Mouse (Mus musculus) limb, embryonic 10.5 days (tissue): Measurements from ENCODE around the gene Col16a1. TPM values are rescaled to one million over a fixed set of nuclear protein-coding genes. Genes with fewer than 3 reads are reported as not detected.

Experiments
- DNase-seq: peaks from one replicate; pipeline ENCODE4 v3.0.0-alpha.2; 2017; ENCODE audit warnings: low spot score
- H3K27ac ChIP-seq: fragments of 300-500 bp; sonication (generic); 2 replicates; pipeline ENCODE4 v1.5.1; 2016; ENCODE audit warnings: mild to moderate bottlenecking
- H3K27me3 ChIP-seq: fragments of 300-500 bp; sonication (generic); 2 replicates; pipeline ENCODE4 v1.6.1; 2016; ENCODE audit warnings: low read depth, mild to moderate bottlenecking; ENCODE audit not compliant: poor library complexity, severe bottlenecking
- H3K36me3 ChIP-seq: fragments of 300-500 bp; sonication (generic); 2 replicates; pipeline ENCODE4 v1.6.1; 2016; ENCODE audit warnings: mild to moderate bottlenecking, moderate library complexity
- H3K4me1 ChIP-seq: fragments of 300-500 bp; sonication (generic); 2 replicates; pipeline ENCODE4 v1.6.1; 2016
- H3K4me3 ChIP-seq: fragments of 300-500 bp; sonication (generic); 2 replicates; pipeline ENCODE4 v1.5.1; 2016; ENCODE audit warnings: mild to moderate bottlenecking, moderate library complexity
- H3K9me3 ChIP-seq: fragments of 300-500 bp; sonication (generic); replicated peaks from 2 replicates; pipeline ENCODE4 v1.6.1; 2016; ENCODE audit warnings: mild to moderate bottlenecking
- WGBS: fragments of 180-500 bp; shearing (Covaris S2); methylation state at CpG from one replicate; pipeline ENCODE4 v1.1.7; 2016; 5-methylcytosine and 5-hydroxymethylcytosine counted together
- polyA plus RNA-seq: library from polyadenylated mRNA; unstranded; fragments of >200 nt; fragmentation: Nextera tagmentation; extraction: Ambion mirVana; gene quantifications from 2 replicates; pipeline ENCODE4 v1.2.1, GENCODE M21; 2016

The Col16a1 gene
- polyA plus RNA-seq, 1 experiment from 2014 or later = 10.2 TPM

GRCm38 (mm10) chr4:130125935-130126334 lies 78.3 kb downstream of the Col16a1 start:
- peak overlapping the region; percentile 32; the same call in 1 of the 2 replicates for H3K27ac ChIP-seq
- H3K4me1 ChIP-seq = peaks cover 25% of the 10 kb centered on the region
- DNase-seq = no peak
- peaks cover 76% of the 10 kb centered on the region for H3K36me3 ChIP-seq
- 47% methylated on average over 5 of the region's 5 CpGs for WGBS
- no peak overlapping the region for H3K4me3 ChIP-seq
- no peaks in the 10 kb centered on the region for H3K9me3 ChIP-seq
- H3K27me3 ChIP-seq = no peaks in the 10 kb centered on the region

DNA sequence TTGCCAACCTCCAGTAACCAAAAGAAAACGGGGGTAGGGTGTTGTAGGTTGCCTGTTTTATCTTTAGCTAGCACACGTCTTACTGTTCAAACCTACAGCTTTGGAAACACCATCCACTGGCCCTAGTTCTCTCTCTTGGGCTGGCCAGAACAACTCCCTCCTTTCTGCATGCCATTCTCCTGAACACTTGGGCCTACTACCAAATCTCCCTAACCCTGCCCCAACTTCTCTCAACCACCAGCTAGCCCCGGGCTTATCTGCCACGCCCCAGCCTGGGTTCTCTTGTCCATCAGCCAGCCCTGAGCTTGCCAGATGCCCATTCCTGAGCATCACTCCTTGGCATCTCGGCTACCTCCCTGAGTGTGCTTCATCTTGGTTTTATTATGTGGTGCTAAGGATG lies 81.3 kb downstream of the Col16a1 start:
- Histone ChIP-seq H3K9me3 (no peaks in the 10 kb centered on the region), H3K4me1 (peaks cover 27% of the 10 kb centered on the region), H3K4me3 (no peak overlapping the region), H3K36me3 (peaks cover 47% of the 10 kb centered on the region), H3K27me3 (0 out of 2 replicates have a peak, but pooled peaks cover 4% of the 10 kb centered on the region), H3K27ac (no peak overlapping the region)
- DNase-seq = no peak
- 79% methylated on average over 5 of the region's 5 CpGs for WGBS

GRCm38 (mm10) chr4:130130082-130130481 lies 82.4 kb downstream of the Col16a1 start:
- Histone ChIP-seq H3K9me3 (no peaks in the 10 kb centered on the region), H3K36me3 (peaks cover 35% of the 10 kb centered on the region), H3K27ac (no peak overlapping the region), H3K4me1 (peaks cover 36% of the 10 kb centered on the region), H3K4me3 (no peak overlapping the region), H3K27me3 (0 out of 2 replicates have a peak, but pooled peaks cover 4% of the 10 kb centered on the region)
- no peak for DNase-seq
- WGBS = 85% methylated on average over 10 of the region's 10 CpGs

DNA sequence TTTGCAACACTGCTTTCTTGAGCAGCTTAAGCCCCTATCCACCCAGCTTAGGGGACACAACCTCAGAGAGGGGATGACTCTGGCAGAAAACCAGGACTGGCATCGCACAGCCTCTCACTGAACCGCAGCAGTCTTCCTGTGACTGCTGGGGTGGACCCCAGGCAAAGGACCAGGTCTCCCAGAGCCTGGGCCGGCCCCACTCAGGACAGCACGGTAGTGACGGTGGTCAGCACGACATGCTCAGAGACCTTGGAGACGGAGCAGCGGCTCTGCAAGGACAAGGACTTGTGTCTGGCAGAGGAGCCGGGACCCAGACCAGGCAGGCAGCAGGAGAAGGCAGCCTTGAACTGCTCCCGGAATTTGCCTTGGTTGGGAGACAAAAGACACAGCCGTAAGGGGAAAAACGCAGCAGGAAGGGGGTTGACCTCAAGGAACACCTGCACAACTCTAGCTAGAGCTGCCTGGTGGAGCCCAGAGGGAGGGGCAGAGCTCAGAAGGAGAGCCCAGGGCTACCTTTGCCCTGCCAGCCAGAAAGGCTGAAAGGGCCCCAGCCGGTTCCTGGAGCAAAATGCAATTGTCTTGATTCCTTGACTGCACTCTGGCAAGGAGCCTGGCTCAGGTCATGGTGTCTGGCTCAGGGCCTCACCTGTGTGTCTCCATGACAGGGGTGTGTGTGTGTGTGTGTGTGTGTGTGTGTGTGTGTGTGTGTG lies 83.2 kb downstream of the Col16a1 start:
- H3K27ac ChIP-seq = peak overlapping the region; percentile 27; the same call in 1 of the 2 replicates
- WGBS = 62% methylated on average over 13 of the region's 13 CpGs

GRCm38 (mm10) chr4:130131448-130132105 lies 83.9 kb downstream of the Col16a1 start:
- Histone ChIP-seq H3K27ac (0 out of 2 replicates have a peak overlapping the region, but pooled peaks have one; percentile 27), H3K4me3 (no peak overlapping the region), H3K4me1 (peaks cover 30% of the 10 kb centered on the region), H3K27me3 (peaks cover 19% of the 10 kb centered on the region), H3K36me3 (peaks cover 20% of the 10 kb centered on the region), H3K9me3 (no peaks in the 10 kb centered on the region)
- no peak for DNase-seq
- WGBS = 85% methylated on average over 7 of the region's 7 CpGs

More for the DNA sequence above, 83.2 kb downstream of the Col16a1 start:
- Histone ChIP-seq H3K4me1 (peaks cover 37% of the 10 kb centered on the region), H3K9me3 (no peaks in the 10 kb centered on the region), H3K4me3 (no peak overlapping the region), H3K36me3 (peaks cover 28% of the 10 kb centered on the region), H3K27me3 (peaks cover 11% of the 10 kb centered on the region)
- no peak for DNase-seq

GRCm38 (mm10) chr4:130133399-130133798 lies 85.8 kb downstream of the Col16a1 start:
- WGBS = 68% methylated on average over 6 of the region's 6 CpGs
- DNase-seq = no peak
- Histone ChIP-seq H3K4me3 (no peak overlapping the region), H3K27ac (no peak overlapping the region), H3K36me3 (peaks cover 2% of the 10 kb centered on the region; the same call in 1 of the 2 replicates), H3K9me3 (no peaks in the 10 kb centered on the region), H3K4me1 (peaks cover 28% of the 10 kb centered on the region), H3K27me3 (peaks cover 37% of the 10 kb centered on the region)

GRCm38 (mm10) chr4:130138441-130139213 lies 91.0 kb downstream of the Col16a1 start:
- H3K36me3 ChIP-seq = no peaks in the 10 kb centered on the region
- no peak overlapping the region; the same call in none of the 2 replicates for H3K27ac ChIP-seq
- peak; percentile 92 for DNase-seq
- peaks cover 30% of the 10 kb centered on the region for H3K4me1 ChIP-seq
- under 1% methylated on average over 56 of the region's 57 CpGs for WGBS
- H3K9me3 ChIP-seq = no peaks in the 10 kb centered on the region
- H3K27me3 ChIP-seq = peaks cover 85% of the 10 kb centered on the region
- H3K4me3 ChIP-seq = peak overlapping the region; percentile 52

DNA sequence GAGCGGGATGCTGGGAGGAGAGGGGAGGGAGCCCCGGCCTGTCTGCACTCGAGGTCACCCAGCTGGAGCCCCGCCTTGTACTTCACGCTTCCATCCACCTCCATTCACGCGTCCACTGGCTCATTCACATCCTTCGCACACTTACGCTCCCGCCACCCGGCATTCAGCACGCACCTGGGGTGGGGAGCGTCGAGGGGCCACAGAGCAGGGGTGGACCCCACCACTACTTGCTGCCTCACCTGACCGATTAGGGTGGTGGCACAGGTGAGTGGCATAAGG lies 91.5 kb downstream of the Col16a1 start, which contains the start of gene Hcrtr1:
Gene Hcrtr1 (minus strand): TSS at position 146 of the 279 bp plus-strand sequence.
- no peak within 1 kb of the TSS; the same call in none of the 2 replicates for H3K27ac ChIP-seq

DNA sequence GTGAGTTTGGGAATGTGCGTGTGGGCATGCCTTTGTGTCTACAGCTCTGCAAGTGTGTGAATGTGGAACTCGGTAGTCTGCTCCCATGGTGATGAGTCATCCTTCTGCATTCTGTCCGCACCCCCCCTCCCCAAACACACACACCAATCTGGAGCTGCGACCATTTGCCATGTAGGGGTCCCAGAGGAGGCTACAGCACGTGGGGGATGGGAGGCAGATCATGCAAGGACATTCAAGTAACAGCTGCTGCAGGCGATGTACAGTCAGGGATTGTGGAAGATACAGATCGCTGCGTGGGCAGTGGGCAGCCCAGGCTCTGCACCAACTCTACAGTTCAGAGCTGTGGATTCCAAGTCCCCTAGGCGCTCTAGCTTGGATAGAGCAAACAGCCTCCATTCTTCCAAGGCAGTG lies 93.4 kb downstream of the Col16a1 start:
- Histone ChIP-seq H3K27me3 (peaks cover 77% of the 10 kb centered on the region), H3K36me3 (no peaks in the 10 kb centered on the region), H3K4me3 (no peak overlapping the region), H3K27ac (no peak overlapping the region), H3K4me1 (peaks cover 13% of the 10 kb centered on the region), H3K9me3 (no peaks in the 10 kb centered on the region)
- no peak for DNase-seq
- 76% methylated on average over 9 of the region's 9 CpGs for WGBS

More for the DNA sequence above, 91.5 kb downstream of the Col16a1 start, which contains the start of gene Hcrtr1:
- Histone ChIP-seq H3K36me3 (no peaks in the 10 kb centered on the region), H3K4me1 (peaks cover 30% of the 10 kb centered on the region), H3K4me3 (peak within 1 kb of the TSS; percentile 52), H3K9me3 (no peaks in the 10 kb centered on the region), H3K27me3 (peaks cover 86% of the 10 kb centered on the region)
- DNase-seq = no peak
- WGBS = 3% methylated on average over 15 of the region's 15 CpGs

DNA sequence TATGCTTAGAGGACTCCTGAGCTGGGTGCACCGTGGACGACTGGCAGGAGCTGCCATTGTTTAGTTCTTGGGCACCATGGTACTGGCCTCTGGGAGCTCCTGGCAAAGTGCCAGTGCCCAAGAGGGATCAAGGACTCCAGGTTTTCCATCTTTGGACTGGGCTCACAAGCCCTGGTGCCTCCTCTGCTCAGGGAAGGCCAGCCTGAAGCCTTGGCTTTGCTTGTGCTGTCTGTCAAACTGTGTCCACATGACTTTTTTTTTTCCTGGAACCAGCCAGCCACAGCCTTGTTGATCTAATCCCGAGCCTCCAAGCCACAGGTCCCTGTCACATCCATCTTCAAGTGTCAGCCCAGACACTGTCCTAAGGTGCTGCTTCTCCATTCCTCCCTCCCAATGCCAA lies 94.1 kb downstream of the Col16a1 start:
- no peak overlapping the region for H3K4me3 ChIP-seq
- DNase-seq = no peak
- no peaks in the 10 kb centered on the region for H3K9me3 ChIP-seq
- H3K27ac ChIP-seq = no peak overlapping the region
- no peaks in the 10 kb centered on the region for H3K36me3 ChIP-seq
- peaks cover 13% of the 10 kb centered on the region for H3K4me1 ChIP-seq
- peaks cover 69% of the 10 kb centered on the region for H3K27me3 ChIP-seq
- WGBS = 67% methylated on average over 3 of the region's 3 CpGs

DNA sequence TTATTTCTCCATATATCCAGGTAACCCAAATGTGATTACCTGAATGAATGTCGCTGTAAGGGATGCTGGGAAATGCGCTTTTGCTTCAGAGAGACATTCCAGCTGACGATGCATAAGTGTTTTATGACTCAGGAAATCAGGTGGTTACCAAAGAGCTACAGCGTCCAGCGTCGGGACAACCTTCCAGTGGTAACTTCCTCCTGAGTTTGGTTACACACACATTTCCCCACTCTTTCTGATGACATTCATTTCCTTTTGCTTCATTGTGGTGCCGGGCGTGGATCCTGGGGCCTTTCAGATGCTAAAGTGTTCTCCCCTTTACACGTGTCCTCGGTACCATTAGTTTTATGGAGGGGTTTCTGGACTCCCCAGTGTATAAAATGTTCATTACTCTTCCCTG lies 100.8 kb downstream of the Col16a1 start:
- no peak overlapping the region for H3K27ac ChIP-seq
- no peaks in the 10 kb centered on the region for H3K36me3 ChIP-seq
- no peak for DNase-seq
- H3K27me3 ChIP-seq = peaks cover 46% of the 10 kb centered on the region
- no peaks in the 10 kb centered on the region for H3K4me1 ChIP-seq
- H3K4me3 ChIP-seq = no peak overlapping the region
- WGBS = 84% methylated on average over 10 of the region's 10 CpGs
- H3K9me3 ChIP-seq = no peaks in the 10 kb centered on the region
